Mouse (Mus musculus) gastrocnemius, adult 8-10 months (tissue): Measurements from ENCODE around the gene Wdr66. TPM values are rescaled to one million over a fixed set of nuclear protein-coding genes. Genes with fewer than 3 reads are reported as not detected.
"Not testable (repeated sequence)": the region's sequence is repeated elsewhere in the genome, so short reads cannot be mapped to it uniquely, and the experiment has no call there.

Source experiments
- DNase-seq, 2 experiments: peaks; one replicate each; pipeline ENCODE4 v3.0.0; 2022; ENCODE audit warnings: low spot score in 2 of 2
- total RNA-seq, 4 experiments: library from RNA; stranded (reverse); gene quantifications; 2 replicates each; pipeline ENCODE4 v1.2.4; 2022

Gene Wdr66
- 1 to 10 TPM in 3 of 4 experiments, under 1 TPM in 1; 0.76 to 1.8 (median 1.2) TPM for total RNA-seq

- peak; percentile 51 to 73 for DNase-seq
Observed at GRCm38 (mm10) chr5:123251834-123252233, at the start of gene Wdr66. Gene Wdr66 (plus strand): TSS chr5:123252102.

GRCm38 (mm10) chr5:123202771-123203170 lies 49.1 kb upstream of the Wdr66 start:
- DNase-seq: not testable (repeated sequence)

GRCm38 (mm10) chr5:123203591-123203990 lies 48.3 kb upstream of the Wdr66 start:
- DNase-seq: not testable (repeated sequence)

- DNase-seq: not testable (repeated sequence)
Observed at GRCm38 (mm10) chr5:123222346-123223050, 29.4 kb upstream of the Wdr66 start.

GRCm38 (mm10) chr5:123223051-123223410 lies 28.9 kb upstream of the Wdr66 start:
- DNase-seq: no peak

GRCm38 (mm10) chr5:123223861-123224260 lies 28.0 kb upstream of the Wdr66 start:
- DNase-seq: not testable (repeated sequence)

- DNase-seq: no peak
Observed at GRCm38 (mm10) chr5:123226851-123227250, 25.1 kb upstream of the Wdr66 start.

GRCm38 (mm10) chr5:123227762-123228523 lies 24.0 kb upstream of the Wdr66 start:
- peak; percentile 95 for DNase-seq

GRCm38 (mm10) chr5:123228524-123228922 lies 23.4 kb upstream of the Wdr66 start:
- DNase-seq: no peak

GRCm38 (mm10) chr5:123229296-123229695 lies 22.6 kb upstream of the Wdr66 start:
- DNase-seq: no peak

- DNase-seq: no peak
Observed at GRCm38 (mm10) chr5:123232180-123232579, 19.7 kb upstream of the Wdr66 start.

- DNase-seq: no peak
Observed at GRCm38 (mm10) chr5:123235731-123236130, 16.2 kb upstream of the Wdr66 start.

- no peak for DNase-seq
Observed at GRCm38 (mm10) chr5:123236426-123236825, 15.5 kb upstream of the Wdr66 start.

- DNase-seq: peak; percentile 52 to 60
Observed at GRCm38 (mm10) chr5:123239501-123239900, 12.4 kb upstream of the Wdr66 start.

GRCm38 (mm10) chr5:123245518-123245917 lies 6.4 kb upstream of the Wdr66 start:
- DNase-seq: no peak

- DNase-seq: no peak
Observed at GRCm38 (mm10) chr5:123251390-123251789, 512 bp upstream of the Wdr66 start.

- no peak for DNase-seq
Observed at GRCm38 (mm10) chr5:123256841-123257755, 5.2 kb downstream of the Wdr66 start.

GRCm38 (mm10) chr5:123258990-123259389 lies 7.1 kb downstream of the Wdr66 start:
- peak; percentile 17 to 39 for DNase-seq

GRCm38 (mm10) chr5:123260698-123261097 lies 8.8 kb downstream of the Wdr66 start:
- DNase-seq: no peak

GRCm38 (mm10) chr5:123266909-123267308 lies 15.0 kb downstream of the Wdr66 start:
- DNase-seq: no peak
